Mouse (Mus musculus) liver, embryonic 11.5 days (tissue): ENCODE results near the gene Ercc1. TPM values are rescaled to one million over a fixed set of nuclear protein-coding genes. Genes with fewer than 3 reads are reported as not detected.

Experiments
- ATAC-seq: fragments of 200-750 bp; cut with Nextera tagmentation; replicated peaks from 2 replicates; pipeline ENCODE4 v1.8.0; 2017; ENCODE audit warnings: moderate number of reproducible peaks, mild to moderate bottlenecking, moderate TSS enrichment, moderate library complexity; ENCODE audit not compliant: low FRiP score
- DNase-seq: peaks from one replicate; pipeline ENCODE4 v3.0.0-alpha.2; 2017; ENCODE audit warnings: low spot score
- H3K27ac ChIP-seq: fragments of 300-500 bp; sonication (generic); 2 replicates; pipeline ENCODE4 v1.5.1; 2014; ENCODE audit warnings: mild to moderate bottlenecking, low read depth, low read length, control low read depth
- H3K27me3 ChIP-seq: fragments of 300-500 bp; sonication (generic); replicated peaks from 2 replicates; pipeline ENCODE4 v1.6.1; 2014; ENCODE audit warnings: low read length, mixed read lengths; ENCODE audit not compliant: control insufficient read depth, insufficient read depth
- H3K36me3 ChIP-seq: fragments of 300-500 bp; sonication (generic); 2 replicates; pipeline ENCODE4 v1.6.1; 2014; ENCODE audit warnings: mild to moderate bottlenecking, low read length, moderate library complexity, mixed read lengths; ENCODE audit not compliant: control insufficient read depth, insufficient read depth
- H3K4me1 ChIP-seq: fragments of 300-500 bp; sonication (generic); replicated peaks from 2 replicates; pipeline ENCODE4 v1.6.1; 2014; ENCODE audit warnings: low read length, mixed read lengths; ENCODE audit not compliant: control insufficient read depth, insufficient read depth
- H3K4me2 ChIP-seq: fragments of 300-500 bp; sonication (generic); 2 replicates; pipeline ENCODE4 v1.6.1; 2014; ENCODE audit warnings: mild to moderate bottlenecking, control low read depth, moderate library complexity
- H3K4me3 ChIP-seq: fragments of 300-500 bp; sonication (generic); 2 replicates; pipeline ENCODE4 v1.5.1; 2014; ENCODE audit warnings: low read depth, low read length, control low read depth
- H3K9ac ChIP-seq: fragments of 300-500 bp; sonication (generic); 2 replicates; pipeline ENCODE4 v1.6.1; 2014; ENCODE audit warnings: low read depth, low read length, control low read depth
- H3K9me3 ChIP-seq: fragments of 300-500 bp; sonication (generic); 2 replicates; pipeline ENCODE4 v1.6.1; 2016; ENCODE audit warnings: low read length, inconsistent platforms, mixed read lengths; ENCODE audit not compliant: control insufficient read depth
- WGBS: fragments of 180-500 bp; shearing (Covaris S2); extraction: QIAGEN DNeasy Blood & Tissue Kit; methylation state at CpG from one replicate; pipeline ENCODE4 v1.1.7; 2014; 5-methylcytosine and 5-hydroxymethylcytosine counted together
- polyA plus RNA-seq: library from polyadenylated mRNA; unstranded; fragments of >200 nt; fragmentation: Nextera tagmentation; extraction: Ambion mirVana; gene quantifications from 2 replicates; pipeline ENCODE4 v1.2.1, GENCODE M21; 2014

Ercc1 gene
- polyA plus RNA-seq, 1 experiment from 2014 or later: 46.8 TPM

GRCm38 (mm10) chr7:19356311-19356710 lies 11.7 kb downstream of the Ercc1 start:
- DNase-seq: no peak
- Histone ChIP-seq H3K27me3 (no peaks in the 10 kb centered on the region), H3K9me3 (no peaks in the 10 kb centered on the region), H3K27ac (no peak overlapping the region; the same call in 1 of the 2 replicates), H3K36me3 (peaks cover 35% of the 10 kb centered on the region), H3K4me1 (peaks cover 19% of the 10 kb centered on the region), H3K4me3 (no peak overlapping the region), H3K9ac (no peak overlapping the region), H3K4me2 (no peak overlapping the region)
- ATAC-seq: no peak
- WGBS: 83% methylated on average over 10 of the region's 10 CpGs

GRCm38 (mm10) chr7:19357381-19358375 lies 13.1 kb downstream of the Ercc1 start:
- peaks cover 30% of the 10 kb centered on the region for H3K4me1 ChIP-seq
- peaks cover 35% of the 10 kb centered on the region for H3K36me3 ChIP-seq
- peak overlapping the region; percentile 100 for H3K4me2 ChIP-seq
- H3K4me3 ChIP-seq: peak overlapping the region; percentile 66
- H3K27me3 ChIP-seq: peaks cover 3% of the 10 kb centered on the region; the same call in 1 of the 2 replicates
- DNase-seq (no peak), ATAC-seq (no peak)
- H3K9ac ChIP-seq: peak overlapping the region; percentile 73
- WGBS: 88% methylated on average over 25 of the region's 25 CpGs
- H3K9me3 ChIP-seq: no peaks in the 10 kb centered on the region
- H3K27ac ChIP-seq: no peak overlapping the region

GRCm38 (mm10) chr7:19358634-19359033 lies 14.1 kb downstream of the Ercc1 start:
- peaks cover 30% of the 10 kb centered on the region for H3K36me3 ChIP-seq
- H3K9ac ChIP-seq: peak overlapping the region; percentile 73
- H3K4me1 ChIP-seq: peaks cover 30% of the 10 kb centered on the region
- H3K27me3 ChIP-seq: peaks cover 4% of the 10 kb centered on the region; the same call in 1 of the 2 replicates
- peak overlapping the region; percentile 66 for H3K4me3 ChIP-seq
- DNase-seq: no peak
- H3K27ac ChIP-seq: peak overlapping the region; percentile 55; the same call in 1 of the 2 replicates
- H3K4me2 ChIP-seq: peak overlapping the region; percentile 100
- H3K9me3 ChIP-seq: no peaks in the 10 kb centered on the region
- 17% methylated on average over 13 of the region's 13 CpGs for WGBS
- no peak for ATAC-seq

GRCm38 (mm10) chr7:19359299-19359891 lies 14.8 kb downstream of the Ercc1 start, which contains the start of the genes Cd3eap and Ppp1r13l:
Gene Cd3eap, minus strand, starts transcription at chr7:19359483.
Gene Ppp1r13l, plus strand, starts transcription at chr7:19359749.
- H3K9me3 ChIP-seq: no peaks in the 10 kb centered on the region
- WGBS: under 1% methylated on average over 31 of the region's 31 CpGs
- H3K4me1 ChIP-seq: peaks cover 33% of the 10 kb centered on the region
- peak within 1 kb of the TSS; percentile 59; the same call in 1 of the 2 replicates for H3K27ac ChIP-seq
- ATAC-seq (peak; percentile 70), DNase-seq (peak; percentile 88)
- peak within 1 kb of the TSS; percentile 100 for H3K4me2 ChIP-seq
- peak within 1 kb of the TSS; percentile 66 for H3K4me3 ChIP-seq
- H3K27me3 ChIP-seq: peaks cover 4% of the 10 kb centered on the region; the same call in 1 of the 2 replicates
- H3K9ac ChIP-seq: peak within 1 kb of the TSS; percentile 73
- peaks cover 26% of the 10 kb centered on the region for H3K36me3 ChIP-seq

GRCm38 (mm10) chr7:19359892-19360641 lies 15.5 kb downstream of the Ercc1 start:
- peaks cover 33% of the 10 kb centered on the region for H3K4me1 ChIP-seq
- DNase-seq (peak; percentile 82), ATAC-seq (peak; percentile 74)
- peaks cover 20% of the 10 kb centered on the region for H3K36me3 ChIP-seq
- under 1% methylated on average over 45 of the region's 45 CpGs for WGBS
- peak overlapping the region; percentile 73 for H3K9ac ChIP-seq
- H3K4me3 ChIP-seq: peak overlapping the region; percentile 66
- peaks cover 4% of the 10 kb centered on the region; the same call in 1 of the 2 replicates for H3K27me3 ChIP-seq
- H3K4me2 ChIP-seq: peak overlapping the region; percentile 100
- peak overlapping the region; percentile 59; the same call in 1 of the 2 replicates for H3K27ac ChIP-seq
- no peaks in the 10 kb centered on the region for H3K9me3 ChIP-seq

GRCm38 (mm10) chr7:19360944-19361343 lies 16.4 kb downstream of the Ercc1 start:
- peaks cover 19% of the 10 kb centered on the region for H3K36me3 ChIP-seq
- peak overlapping the region; percentile 100 for H3K4me2 ChIP-seq
- peak overlapping the region; percentile 73 for H3K9ac ChIP-seq
- peaks cover 4% of the 10 kb centered on the region; the same call in 1 of the 2 replicates for H3K27me3 ChIP-seq
- H3K4me3 ChIP-seq: peak overlapping the region; percentile 66
- peak overlapping the region; percentile 54; the same call in 1 of the 2 replicates for H3K27ac ChIP-seq
- ATAC-seq: peak; percentile 74
- under 1% methylated on average over 27 of the region's 27 CpGs for WGBS
- H3K4me1 ChIP-seq: peaks cover 33% of the 10 kb centered on the region
- peak; percentile 88 for DNase-seq
- no peaks in the 10 kb centered on the region for H3K9me3 ChIP-seq

GRCm38 (mm10) chr7:19361720-19362119 lies 17.1 kb downstream of the Ercc1 start:
- H3K4me3 ChIP-seq: peak overlapping the region; percentile 66
- H3K4me2 ChIP-seq: peak overlapping the region; percentile 100
- DNase-seq (peak; percentile 78), ATAC-seq (0 out of 2 replicates have a peak, but pooled peaks have one; percentile 9)
- H3K36me3 ChIP-seq: peaks cover 13% of the 10 kb centered on the region
- no peaks in the 10 kb centered on the region for H3K9me3 ChIP-seq
- 10% methylated on average over 16 of the region's 16 CpGs for WGBS
- H3K27ac ChIP-seq: no peak overlapping the region
- peaks cover 33% of the 10 kb centered on the region for H3K4me1 ChIP-seq
- peaks cover 4% of the 10 kb centered on the region; the same call in 1 of the 2 replicates for H3K27me3 ChIP-seq
- H3K9ac ChIP-seq: peak overlapping the region; percentile 56

- peaks cover 8% of the 10 kb centered on the region for H3K36me3 ChIP-seq
- H3K4me3 ChIP-seq: no peak overlapping the region; the same call in 1 of the 2 replicates
- no peak for ATAC-seq
Observed at GRCm38 (mm10) chr7:19362276-19362675, 17.7 kb downstream of the Ercc1 start.

More at GRCm38 (mm10) chr7:19362276-19362675, 17.7 kb downstream of the Ercc1 start:
- no peak overlapping the region for H3K27ac ChIP-seq
- WGBS: 47% methylated on average over 4 of the region's 4 CpGs
- no peaks in the 10 kb centered on the region for H3K9me3 ChIP-seq
- peaks cover 33% of the 10 kb centered on the region for H3K4me1 ChIP-seq
- peaks cover 4% of the 10 kb centered on the region; the same call in 1 of the 2 replicates for H3K27me3 ChIP-seq
- peak overlapping the region; percentile 100 for H3K4me2 ChIP-seq
- no peak overlapping the region for H3K9ac ChIP-seq
- DNase-seq: no peak
